Mouse (Mus musculus): ENCODE measurements around the gene Fap.

The Fap gene

DNA sequence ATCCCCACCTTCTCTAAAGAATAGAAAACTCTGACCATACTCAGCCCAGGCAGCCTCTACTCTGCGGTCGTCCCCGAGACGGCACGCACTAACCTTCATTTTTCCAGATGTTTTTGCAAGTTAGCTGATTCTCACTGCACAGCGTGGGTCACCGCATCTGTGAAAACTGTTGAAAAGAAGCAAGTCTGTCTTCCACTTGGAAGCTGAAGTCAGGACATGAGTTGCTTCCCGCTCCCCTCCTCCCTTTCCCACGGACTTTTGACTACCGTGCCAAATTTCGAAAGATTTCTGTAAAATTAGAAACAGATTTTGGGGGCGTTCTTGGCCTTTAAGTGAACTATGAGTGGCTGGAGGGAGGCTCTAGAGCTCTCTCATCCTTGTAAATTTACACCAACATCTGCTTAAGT lies at the start of gene Fap:
Fap (minus strand) TSS at position 323 of the 407 bp plus-strand sequence.
- peak; percentile 67 to 70 for DNase-seq (ENCODE audit: low spot score in 2 of 2)

- DNase-seq (ENCODE audit: low spot score in 2 of 2), result no peak
These were observed 49.2 kb upstream of the Fap start for GRCm38 (mm10) chr2:62623024-62623441.

- no peak for DNase-seq (ENCODE audit: low spot score in 2 of 2)
These were observed 45.8 kb upstream of the Fap start for GRCm38 (mm10) chr2:62619679-62620078.

GRCm38 (mm10) chr2:62618934-62619341 lies 45.1 kb upstream of the Fap start:
- DNase-seq (ENCODE audit: low spot score in 2 of 2), result no peak

DNA sequence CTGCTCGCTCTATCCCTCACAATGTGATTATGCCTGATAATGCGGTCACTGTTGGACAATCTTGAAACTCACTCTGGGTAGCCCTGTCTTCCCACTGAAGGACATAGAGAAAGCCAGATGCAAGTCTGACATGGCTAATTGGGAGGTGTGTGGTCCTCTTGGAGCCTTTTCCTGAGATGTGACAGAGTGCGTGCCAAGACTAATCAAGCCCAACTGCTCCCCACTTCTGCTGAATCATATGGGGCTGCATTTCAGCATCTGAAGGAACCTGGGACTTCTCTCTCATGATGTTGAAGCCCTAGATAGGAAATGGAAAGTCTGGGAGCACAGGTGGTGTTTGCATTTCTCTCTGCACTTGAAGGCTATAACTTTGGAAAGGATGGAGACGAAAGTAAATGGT lies 39.3 kb upstream of the Fap start:
- no peak for DNase-seq (ENCODE audit: low spot score in 2 of 2)

DNA sequence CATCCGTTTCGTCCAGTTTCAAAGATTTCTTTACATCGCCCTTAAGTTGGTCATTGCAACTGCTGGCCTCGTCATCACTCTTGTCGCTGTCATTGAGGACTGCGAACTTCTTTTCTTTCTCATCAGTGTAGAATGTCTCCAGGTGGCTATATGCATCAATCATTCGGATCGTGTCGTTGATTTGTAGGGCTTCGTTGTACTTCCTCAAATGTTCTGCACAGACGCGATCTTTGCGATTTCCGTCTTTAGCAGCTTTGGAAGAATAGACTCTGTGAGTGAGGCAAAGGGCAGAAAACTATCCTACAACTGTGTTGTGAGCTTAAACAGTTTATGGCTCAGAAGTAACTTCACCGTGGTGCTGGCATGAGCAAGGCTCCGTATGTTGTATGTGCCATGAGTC lies 32.3 kb upstream of the Fap start:
- DNase-seq (ENCODE audit: low spot score in 2 of 2), result no peak

DNA sequence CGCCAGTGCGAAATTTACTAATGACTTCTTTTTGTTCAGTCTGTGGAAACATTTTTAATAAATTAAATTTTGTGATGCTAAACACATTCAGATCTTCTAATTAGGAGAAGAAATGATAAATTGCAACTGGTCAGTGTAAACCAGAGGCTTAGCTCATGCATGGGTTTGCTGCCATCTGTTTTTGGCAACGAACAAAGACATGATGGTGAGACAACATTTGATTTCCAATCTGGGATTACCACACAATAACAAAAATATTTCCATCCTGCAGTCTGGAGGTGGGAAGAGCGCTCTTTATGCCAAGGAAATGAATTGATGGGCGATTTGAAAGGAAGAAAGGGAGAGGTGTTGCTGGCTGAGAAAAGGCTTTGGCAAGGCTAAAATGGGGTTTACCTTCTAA lies 29.7 kb upstream of the Fap start:
- no peak for DNase-seq (ENCODE audit: low spot score in 2 of 2)

DNA sequence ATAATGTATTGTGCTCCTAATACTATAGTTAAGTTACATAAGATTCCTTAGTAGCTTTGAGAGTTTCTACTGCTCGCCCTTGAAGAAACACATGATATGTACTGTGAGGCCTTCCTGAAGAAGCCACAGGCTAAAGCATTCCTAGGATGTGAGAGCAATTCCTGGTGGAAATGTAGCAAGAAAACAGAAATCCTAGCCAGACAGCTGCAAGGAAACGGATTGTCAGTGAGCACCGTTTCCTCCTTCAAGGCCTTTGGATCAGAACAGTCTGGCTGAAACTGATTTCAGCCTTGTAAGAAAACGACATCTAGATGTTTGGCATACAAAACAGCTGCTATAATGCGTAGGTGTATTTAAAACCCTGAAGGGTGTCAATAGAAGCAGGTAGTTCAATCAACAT lies 22.7 kb upstream of the Fap start:
- peak; percentile 29 to 35 for DNase-seq (ENCODE audit: low spot score in 2 of 2)

DNA sequence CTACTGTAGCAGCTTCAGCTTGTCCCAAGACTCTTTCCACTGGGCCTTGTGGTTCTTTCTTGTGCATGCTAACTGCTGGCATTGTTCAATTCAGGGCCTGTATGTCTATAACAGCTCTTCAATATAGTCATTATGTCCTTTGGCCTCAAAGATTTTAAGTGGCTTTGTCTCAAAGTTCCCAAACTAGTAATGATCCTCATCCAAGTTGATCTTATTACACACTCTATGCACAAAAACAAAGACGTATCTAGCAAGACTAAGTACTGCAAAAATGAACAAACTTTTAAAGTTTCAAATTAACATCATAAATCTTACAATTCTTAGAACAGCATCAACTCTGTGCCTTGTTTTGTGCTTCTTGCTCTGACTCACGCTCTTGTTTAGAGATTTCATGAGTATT lies 20.6 kb upstream of the Fap start:
- DNase-seq (ENCODE audit: low spot score in 2 of 2), result no peak

DNA sequence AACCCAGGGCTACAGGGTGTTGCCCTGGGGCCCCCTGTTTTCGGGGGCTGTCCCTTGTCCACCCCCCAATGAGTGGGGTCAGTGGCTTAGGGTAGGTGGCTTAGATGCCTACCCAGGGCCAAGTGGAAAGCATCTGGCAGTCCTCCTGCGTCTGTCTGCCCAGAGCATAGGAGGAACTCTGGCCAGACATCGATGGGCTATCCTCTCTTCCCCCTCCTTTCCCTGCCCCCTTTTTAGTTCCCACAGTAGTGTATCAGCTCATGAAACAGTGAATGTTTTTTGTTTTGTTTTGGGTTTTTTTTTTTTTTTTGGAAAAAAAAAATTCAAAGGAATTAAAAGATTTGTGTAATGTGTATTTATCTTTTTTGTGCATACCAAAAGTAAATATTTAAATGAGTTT lies 17.7 kb upstream of the Fap start:
- DNase-seq (ENCODE audit: low spot score in 2 of 2), result no peak

GRCm38 (mm10) chr2:62589333-62589732 lies 15.5 kb upstream of the Fap start:
- DNase-seq (ENCODE audit: low spot score in 2 of 2), result no peak

GRCm38 (mm10) chr2:62585769-62586168 lies 11.9 kb upstream of the Fap start:
- no peak for DNase-seq (ENCODE audit: low spot score in 2 of 2)

GRCm38 (mm10) chr2:62574962-62575361 lies 1.1 kb upstream of the Fap start:
- DNase-seq (ENCODE audit: low spot score in 2 of 2), result peak; percentile 6 to 28

DNA sequence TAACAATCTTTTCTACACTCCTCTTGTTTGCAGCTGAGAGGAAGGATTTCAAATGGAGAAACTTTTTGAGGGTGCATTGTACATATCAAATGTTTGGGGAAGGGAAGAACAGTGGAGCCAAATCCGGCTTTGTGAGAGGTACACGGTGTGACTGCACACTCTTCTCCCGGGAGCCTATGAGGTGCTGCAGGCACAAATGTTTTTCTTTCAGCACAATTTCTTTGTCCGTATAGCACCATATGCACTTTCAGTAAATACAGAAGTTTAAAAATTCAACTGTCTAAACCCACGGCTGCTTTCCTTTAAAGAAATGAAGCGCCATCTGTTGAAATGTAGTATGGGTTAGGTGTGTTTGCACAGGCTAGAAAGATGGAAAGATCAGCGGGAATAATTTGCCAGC lies 375 bp upstream of the Fap start:
- DNase-seq (ENCODE audit: low spot score in 2 of 2), result no peak

DNA sequence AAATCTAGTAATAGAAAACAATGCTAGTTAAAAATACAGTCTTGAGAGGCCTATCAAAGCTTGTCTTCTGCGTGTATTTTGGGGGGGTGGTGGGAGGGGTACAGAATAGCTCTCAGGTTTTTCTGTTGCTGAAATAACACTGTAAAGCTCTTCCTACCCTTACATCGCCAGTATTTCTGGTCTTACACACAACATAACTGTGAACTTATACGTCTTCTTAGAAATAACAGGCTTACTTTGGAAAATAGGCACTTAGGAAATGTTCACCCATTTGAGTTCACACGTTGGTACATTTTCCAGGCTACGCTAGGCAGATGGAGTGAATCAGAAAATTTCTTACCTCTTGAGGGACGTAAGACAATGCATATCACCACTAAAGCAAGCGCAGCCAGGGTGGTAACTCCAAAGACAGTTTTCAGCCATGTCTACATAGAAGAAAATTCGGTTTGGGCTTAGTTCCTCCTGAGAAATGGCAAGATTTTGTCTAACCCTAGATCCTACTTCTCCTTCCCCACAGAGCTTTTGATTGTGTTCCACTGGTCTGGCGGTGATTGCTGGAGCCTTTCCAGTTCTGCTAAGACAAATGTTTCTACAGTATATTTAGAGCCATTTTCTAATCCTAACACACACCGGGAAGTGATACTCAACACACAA lies 649 bp downstream of the Fap start:
- peak in 1 of 2 experiments; percentile 19 for DNase-seq (ENCODE audit: low spot score in 2 of 2)

DNA sequence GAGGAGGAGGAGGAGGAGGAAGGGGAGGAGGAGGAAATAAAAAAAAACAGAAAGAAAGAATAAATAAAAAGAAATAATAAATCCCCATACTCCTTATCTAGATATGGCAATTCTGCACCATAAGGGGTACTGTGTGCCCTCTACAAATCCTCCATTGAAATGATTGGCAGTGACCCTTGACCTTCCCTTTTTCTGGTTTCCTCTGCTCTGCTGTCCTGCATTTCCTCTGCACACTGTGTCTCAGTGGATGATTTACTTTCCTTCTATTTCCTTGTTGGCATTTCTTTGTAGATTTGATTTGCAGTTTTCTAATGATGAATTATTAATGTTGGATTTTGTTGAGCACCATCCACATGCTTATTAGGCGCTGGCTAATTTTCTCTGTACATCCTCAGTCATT lies 9.2 kb downstream of the Fap start:
- no peak for DNase-seq (ENCODE audit: low spot score in 2 of 2)

GRCm38 (mm10) chr2:62562661-62563485 lies 11.0 kb downstream of the Fap start:
- DNase-seq (ENCODE audit: low spot score in 2 of 2), result no peak

DNA sequence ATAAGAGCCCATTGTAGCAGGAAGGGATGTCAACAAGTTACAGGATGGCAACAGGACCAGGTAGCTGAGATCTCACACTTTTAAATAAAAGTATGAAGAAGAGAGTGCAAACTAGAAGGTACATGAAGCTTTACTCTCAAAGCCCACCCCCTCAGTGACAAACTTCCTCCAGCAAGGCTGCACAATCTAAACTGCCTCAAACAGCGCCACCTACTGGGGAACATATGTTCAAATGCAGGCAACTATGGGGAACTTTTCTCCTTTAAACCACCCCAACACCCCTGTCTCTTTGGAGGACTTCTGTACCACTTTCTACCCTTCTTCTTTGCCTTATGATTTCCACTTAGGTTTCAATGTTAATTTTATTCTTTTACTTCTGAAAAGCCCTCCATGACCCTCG lies 16.5 kb downstream of the Fap start:
- DNase-seq (ENCODE audit: low spot score in 2 of 2), result no peak

- DNase-seq (ENCODE audit: low spot score in 2 of 2), result peak; percentile 34 to 40
These were observed 17.5 kb downstream of the Fap start for GRCm38 (mm10) chr2:62556349-62556748.

GRCm38 (mm10) chr2:62549659-62550058 lies 24.2 kb downstream of the Fap start:
- no peak for DNase-seq (ENCODE audit: low spot score in 2 of 2)

DNA sequence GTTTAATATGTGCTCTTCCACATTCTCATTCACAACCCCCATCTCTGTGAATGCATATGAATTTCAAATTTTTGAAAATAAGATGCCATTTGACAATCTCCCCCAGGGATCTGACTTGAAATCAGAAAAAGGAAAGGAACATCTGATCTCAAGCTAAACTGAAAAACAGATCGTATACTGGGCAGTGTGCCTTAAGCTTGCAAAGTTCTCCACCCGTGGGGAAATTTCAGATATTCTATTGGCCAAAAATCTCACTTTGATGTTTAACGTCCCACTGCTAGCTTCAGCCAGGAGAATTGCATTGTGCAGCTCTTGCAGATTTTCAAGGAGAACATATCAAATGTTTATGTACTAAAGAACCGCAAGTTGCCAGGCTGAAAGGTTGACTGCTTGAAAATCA lies 24.7 kb downstream of the Fap start:
- no peak for DNase-seq (ENCODE audit: low spot score in 2 of 2)

GRCm38 (mm10) chr2:62548104-62548503 lies 25.8 kb downstream of the Fap start:
- no peak for DNase-seq (ENCODE audit: low spot score in 2 of 2)

GRCm38 (mm10) chr2:62535483-62535882 lies 38.4 kb downstream of the Fap start:
- DNase-seq (ENCODE audit: low spot score in 2 of 2), result no peak

Measured in heart, adult 9 months (tissue).